Mouse (Mus musculus) liver, embryonic 11.5 days (tissue): Measurements from ENCODE around the gene Vps33b. TPM values are rescaled to one million over a fixed set of nuclear protein-coding genes. Genes with fewer than 3 reads are reported as not detected.
A peak's percentile ranks its signal among the peaks of the same experiment; 100 is the strongest.

Experiments
- ATAC-seq: fragments of 200-750 bp; cut with Nextera tagmentation; replicated peaks from 2 replicates; pipeline ENCODE4 v1.8.0; 2017; ENCODE audit warnings: moderate number of reproducible peaks, mild to moderate bottlenecking, moderate TSS enrichment, moderate library complexity; ENCODE audit not compliant: low FRiP score
- DNase-seq: peaks from one replicate; pipeline ENCODE4 v3.0.0-alpha.2; 2017; ENCODE audit warnings: low spot score
- H3K27ac ChIP-seq: fragments of 300-500 bp; sonication (generic); 2 replicates; pipeline ENCODE4 v1.5.1; 2014; ENCODE audit warnings: mild to moderate bottlenecking, low read depth, low read length, control low read depth
- H3K27me3 ChIP-seq: fragments of 300-500 bp; sonication (generic); replicated peaks from 2 replicates; pipeline ENCODE4 v1.6.1; 2014; ENCODE audit warnings: low read length, mixed read lengths; ENCODE audit not compliant: control insufficient read depth, insufficient read depth
- H3K36me3 ChIP-seq: fragments of 300-500 bp; sonication (generic); 2 replicates; pipeline ENCODE4 v1.6.1; 2014; ENCODE audit warnings: mild to moderate bottlenecking, low read length, moderate library complexity, mixed read lengths; ENCODE audit not compliant: control insufficient read depth, insufficient read depth
- H3K4me1 ChIP-seq: fragments of 300-500 bp; sonication (generic); replicated peaks from 2 replicates; pipeline ENCODE4 v1.6.1; 2014; ENCODE audit warnings: low read length, mixed read lengths; ENCODE audit not compliant: control insufficient read depth, insufficient read depth
- H3K4me2 ChIP-seq: fragments of 300-500 bp; sonication (generic); 2 replicates; pipeline ENCODE4 v1.6.1; 2014; ENCODE audit warnings: mild to moderate bottlenecking, control low read depth, moderate library complexity
- H3K4me3 ChIP-seq: fragments of 300-500 bp; sonication (generic); 2 replicates; pipeline ENCODE4 v1.5.1; 2014; ENCODE audit warnings: low read depth, low read length, control low read depth
- H3K9ac ChIP-seq: fragments of 300-500 bp; sonication (generic); 2 replicates; pipeline ENCODE4 v1.6.1; 2014; ENCODE audit warnings: low read depth, low read length, control low read depth
- H3K9me3 ChIP-seq: fragments of 300-500 bp; sonication (generic); 2 replicates; pipeline ENCODE4 v1.6.1; 2016; ENCODE audit warnings: low read length, inconsistent platforms, mixed read lengths; ENCODE audit not compliant: control insufficient read depth
- WGBS: fragments of 180-500 bp; shearing (Covaris S2); extraction: QIAGEN DNeasy Blood & Tissue Kit; methylation state at CpG from one replicate; pipeline ENCODE4 v1.1.7; 2014; 5-methylcytosine and 5-hydroxymethylcytosine counted together
- polyA plus RNA-seq: library from polyadenylated mRNA; unstranded; fragments of >200 nt; fragmentation: Nextera tagmentation; extraction: Ambion mirVana; gene quantifications from 2 replicates; pipeline ENCODE4 v1.2.1, GENCODE M21; 2014

Vps33b gene
- polyA plus RNA-seq, 1 experiment from 2014 or later = 24.4 TPM

DNA sequence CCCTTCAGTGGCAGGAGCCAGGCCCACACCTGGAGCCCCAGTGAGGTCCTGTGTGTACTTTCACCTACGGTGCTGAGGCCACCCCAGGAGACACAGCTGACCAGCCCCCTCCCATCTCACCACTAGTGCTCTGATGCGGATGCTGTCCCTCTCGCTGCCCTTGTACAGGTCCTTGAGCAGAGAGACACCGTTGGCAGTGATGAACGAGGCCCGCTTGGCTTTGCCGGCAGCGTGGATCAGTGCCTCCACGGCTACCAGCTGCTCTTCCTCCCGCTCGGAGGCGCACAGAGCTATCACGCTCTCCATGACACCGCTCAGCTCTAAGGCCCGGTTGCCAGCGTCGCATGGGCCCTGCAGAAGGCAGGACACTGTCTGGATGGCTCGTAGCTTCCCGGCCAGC is 62.0 kb downstream of the Vps33b start:
- Histone ChIP-seq H3K4me1 (no peaks in the 10 kb centered on the region), H3K27ac (no peak overlapping the region), H3K27me3 (no peaks in the 10 kb centered on the region), H3K9me3 (peaks cover 3% of the 10 kb centered on the region; the same call in 1 of the 2 replicates), H3K4me2 (no peak overlapping the region), H3K4me3 (no peak overlapping the region), H3K9ac (no peak overlapping the region), H3K36me3 (peaks cover 67% of the 10 kb centered on the region)
- WGBS = 96% methylated on average over 19 of the region's 19 CpGs
- DNase-seq (no peak), ATAC-seq (no peak)

GRCm38 (mm10) chr7:80334848-80335247 is 65.4 kb downstream of the Vps33b start:
- H3K9me3 ChIP-seq = peaks cover 3% of the 10 kb centered on the region; the same call in 1 of the 2 replicates
- peaks cover 50% of the 10 kb centered on the region for H3K36me3 ChIP-seq
- H3K27ac ChIP-seq = no peak overlapping the region
- H3K4me3 ChIP-seq = no peak overlapping the region
- H3K27me3 ChIP-seq = no peaks in the 10 kb centered on the region
- 79% methylated on average over 4 of the region's 4 CpGs for WGBS
- no peak overlapping the region for H3K9ac ChIP-seq
- H3K4me2 ChIP-seq = no peak overlapping the region
- ATAC-seq = no peak
- H3K4me1 ChIP-seq = peaks cover 7% of the 10 kb centered on the region
- no peak for DNase-seq

GRCm38 (mm10) chr7:80336932-80337331 is 67.5 kb downstream of the Vps33b start:
- H3K27me3 ChIP-seq = no peaks in the 10 kb centered on the region
- no peak overlapping the region for H3K9ac ChIP-seq
- ATAC-seq = no peak
- H3K4me3 ChIP-seq = no peak overlapping the region
- WGBS = 82% methylated on average over 3 of the region's 3 CpGs
- peaks cover 3% of the 10 kb centered on the region; the same call in 1 of the 2 replicates for H3K9me3 ChIP-seq
- H3K4me2 ChIP-seq = no peak overlapping the region
- peaks cover 14% of the 10 kb centered on the region for H3K4me1 ChIP-seq
- no peak overlapping the region for H3K27ac ChIP-seq
- H3K36me3 ChIP-seq = peaks cover 35% of the 10 kb centered on the region
- no peak for DNase-seq

DNA sequence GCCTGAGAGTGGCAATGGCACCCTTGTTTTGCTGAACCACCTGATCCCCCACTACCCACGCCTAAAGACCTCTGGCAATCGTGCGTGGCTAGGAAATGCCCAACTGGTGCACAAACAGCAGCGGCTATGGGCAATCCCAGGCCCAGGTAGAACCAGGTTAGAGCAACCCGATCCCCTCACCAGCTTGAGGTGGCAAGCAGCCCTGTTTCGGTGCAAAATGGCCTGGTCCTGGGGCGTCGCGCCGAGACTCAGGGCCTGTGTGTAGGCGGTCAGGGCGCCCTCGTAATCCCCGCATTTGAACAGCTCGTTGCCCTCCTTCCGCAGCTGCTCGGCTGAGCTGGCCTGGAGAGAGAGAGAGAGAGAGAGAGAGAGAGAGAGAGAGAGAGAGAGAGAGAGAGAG is 69.9 kb downstream of the Vps33b start:
- ATAC-seq = no peak
- no peaks in the 10 kb centered on the region for H3K27me3 ChIP-seq
- H3K9me3 ChIP-seq = no peaks in the 10 kb centered on the region
- H3K27ac ChIP-seq = no peak overlapping the region
- peak overlapping the region; percentile 84 for H3K4me2 ChIP-seq
- WGBS = 13% methylated on average over 16 of the region's 17 CpGs
- H3K4me1 ChIP-seq = peaks cover 24% of the 10 kb centered on the region
- H3K9ac ChIP-seq = peak overlapping the region; percentile 62
- DNase-seq = no peak
- H3K36me3 ChIP-seq = peaks cover 14% of the 10 kb centered on the region
- peak overlapping the region; percentile 69 for H3K4me3 ChIP-seq

GRCm38 (mm10) chr7:80339793-80340628 is 70.6 kb downstream of the Vps33b start:
- Histone ChIP-seq H3K27ac (peak overlapping the region; percentile 68), H3K4me1 (peaks cover 24% of the 10 kb centered on the region), H3K4me3 (peak overlapping the region; percentile 69), H3K36me3 (peaks cover 10% of the 10 kb centered on the region), H3K27me3 (no peaks in the 10 kb centered on the region), H3K9ac (peak overlapping the region; percentile 79), H3K4me2 (peak overlapping the region; percentile 84), H3K9me3 (no peaks in the 10 kb centered on the region)
- DNase-seq = peak; percentile 93
- ATAC-seq = peak; percentile 96
- WGBS = under 1% methylated on average over 45 of the region's 45 CpGs

DNA sequence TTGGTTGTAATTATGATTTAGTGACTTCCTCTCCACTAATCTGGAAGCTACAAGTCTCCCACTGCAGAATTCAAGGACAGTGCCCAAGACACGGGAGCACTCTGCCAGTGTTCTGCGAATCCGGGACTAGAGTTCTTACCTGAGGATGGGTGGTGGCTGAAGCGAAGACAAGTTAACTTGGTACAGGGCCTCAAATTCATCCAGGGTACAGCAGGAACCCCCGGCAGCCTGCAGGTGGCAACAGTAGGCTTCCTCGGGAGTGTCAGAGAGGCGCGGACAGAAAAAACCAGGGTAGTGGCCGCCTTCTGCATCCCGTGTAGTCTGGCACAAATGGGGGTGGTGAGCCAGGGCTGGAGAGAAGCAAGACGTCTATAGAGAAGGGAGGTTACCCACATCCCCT is 71.3 kb downstream of the Vps33b start, which contains the start of gene Unc45a:
Unc45a (minus strand) TSS at position 213 of the 400 bp plus-strand sequence.
- peak within 1 kb of the TSS; percentile 69 for H3K4me3 ChIP-seq
- H3K9ac ChIP-seq = peak within 1 kb of the TSS; percentile 79
- ATAC-seq (peak; percentile 67), DNase-seq (peak; percentile 74)
- H3K27me3 ChIP-seq = no peaks in the 10 kb centered on the region
- no peaks in the 10 kb centered on the region for H3K9me3 ChIP-seq
- H3K4me1 ChIP-seq = peaks cover 24% of the 10 kb centered on the region
- peaks cover 6% of the 10 kb centered on the region for H3K36me3 ChIP-seq
- 3% methylated on average over 11 of the region's 11 CpGs for WGBS
- H3K4me2 ChIP-seq = peak within 1 kb of the TSS; percentile 84
- H3K27ac ChIP-seq = peak within 1 kb of the TSS; percentile 68

Other genes with a start within 250 kb of the Vps33b start
- gene Zfp710, start 244.8 kb upstream of the Vps33b start, polyA plus RNA-seq = 10.8 and 11.8 TPM in 2 replicates
- gene Idh2, start 154.3 kb upstream of the Vps33b start, polyA plus RNA-seq = 259 and 268 TPM in 2 replicates
- gene Sema4b, start 82.8 kb upstream of the Vps33b start, polyA plus RNA-seq = 11.7 and 12.9 TPM in 2 replicates
- gene Cib1, start 36.8 kb upstream of the Vps33b start, polyA plus RNA-seq = 113 and 114 TPM in 2 replicates
- gene Gdpgp1, start 36.8 kb upstream of the Vps33b start, polyA plus RNA-seq = 6.5 and 7.4 TPM in 2 replicates
- 0.52 and 1.6 TPM in 2 replicates for gene Ttll13, start 23.3 kb upstream of the Vps33b start, polyA plus RNA-seq
- gene Ngrn, start 8.4 kb upstream of the Vps33b start, polyA plus RNA-seq = 55.1 and 58.4 TPM in 2 replicates
- 148 and 178 TPM in 2 replicates for gene Prc1, start 24.8 kb downstream of the Vps33b start, polyA plus RNA-seq
- gene Rccd1, start 54.8 kb downstream of the Vps33b start, polyA plus RNA-seq = 10.7 and 11.4 TPM in 2 replicates
- gene Unc45a, start 71.4 kb downstream of the Vps33b start, polyA plus RNA-seq = 23.7 and 24.0 TPM in 2 replicates
- 9.7 and 10.5 TPM in 2 replicates for gene Hddc3, start 73.5 kb downstream of the Vps33b start, polyA plus RNA-seq
- 9.4 and 12.4 TPM in 2 replicates for gene Man2a2, start 101.7 kb downstream of the Vps33b start, polyA plus RNA-seq
- 15.2 and 16.4 TPM in 2 replicates for gene Fes, start 118.3 kb downstream of the Vps33b start, polyA plus RNA-seq
- gene Furin, start 135.8 kb downstream of the Vps33b start, polyA plus RNA-seq = 8.3 and 10.4 TPM in 2 replicates